Mouse (Mus musculus) liver, adult 2 months (tissue): ENCODE data around the gene Ephb4.

Experiments
- CTCF ChIP-seq: fragments of 200-500 bp; IDR thresholded peaks from 2 replicates; pipeline ENCODE4 v1.5.1; 2011; ENCODE audit warnings: low read depth, low read length, control low read depth
- POLR2A ChIP-seq: fragments of 200-500 bp; IDR thresholded peaks from 2 replicates; pipeline ENCODE4 v1.6.1; 2011; ENCODE audit warnings: low read length, control low read depth; ENCODE audit not compliant: insufficient read depth; ENCODE audit errors: extremely low read depth

DNA sequence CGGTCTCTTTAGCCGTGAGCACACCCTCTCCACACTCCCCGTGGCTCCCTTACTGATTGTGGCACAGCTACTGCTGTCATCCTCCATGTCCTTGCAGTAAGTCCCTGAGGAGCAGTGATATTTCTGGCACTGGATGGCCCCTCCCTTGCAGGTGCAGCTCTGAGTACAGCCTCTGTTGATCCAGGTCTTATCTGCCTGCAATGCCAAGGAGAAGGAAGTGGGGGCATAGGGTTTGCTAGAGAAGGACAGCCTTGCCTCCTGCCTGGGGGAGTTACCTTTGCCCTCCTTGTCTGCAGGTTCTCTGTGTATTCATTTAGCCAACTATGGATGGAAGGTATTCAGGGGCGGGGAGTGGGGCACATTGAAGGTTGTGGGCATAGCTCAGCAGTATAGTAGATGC lies 69.9 kb downstream of the Ephb4 start:
- no peak for TF ChIP-seq POLR2A
- TF ChIP-seq CTCF, result no peak
